9 mouse cellular contexts compared by ENCODE assay signal in genomic region chr5:115799016-115799894, GRCm38 (mm10). TPM values are rescaled to one million over a fixed set of nuclear protein-coding genes. Genes with fewer than 3 reads are reported as not detected.
DNase-seq lines count a peak whose midpoint lies in the region; ATAC-seq and TF ChIP-seq lines count a peak whose summit lies in the region.
"Had no signal": no experiment of that assay in that cellular context is flagged by ENCODE, and none has a peak within 500 bp of the region (broad histone marks: within the 10 kb centered on the region; RNA-seq: fewer than 3 reads in every experiment).

No protein-coding gene starts in this region.

- no peak for TF ChIP-seq POLR2A in liver, adult 2 months (IDR thresholded peaks at IDR 0.05; ENCODE audit: extremely low read depth, insufficient read depth, low read length)

- no peak for TF ChIP-seq CTCF in liver, adult 2 months (IDR thresholded peaks at IDR 0.05; ENCODE audit: low read depth, low read length)
- TF ChIP-seq CTCF in heart, postnatal 0 days (IDR thresholded peaks at IDR 0.05; ENCODE audit: low read depth): no peak

- H3K9me3 ChIP-seq in heart, postnatal 0 days (replicated peaks; ENCODE audit: control insufficient read depth, low read length): no peaks in the 10 kb centered on the region
- H3K9me3 ChIP-seq in megakaryocyte, embryonic 14.5 days: peaks cover 14% of the 10 kb centered on the region
- H3K9me3 ChIP-seq: neural tube, embryonic 13.5 days had no signal

- peak overlapping the region; percentile 49; the same call in 1 of the 2 replicates for H3K9ac ChIP-seq in liver, adult 2 months (ENCODE audit: low read depth, low read length)
- no peak overlapping the region for H3K9ac ChIP-seq in heart, postnatal 0 days (replicated peaks; ENCODE audit: low read depth, low read length)
- H3K9ac ChIP-seq: neural tube, embryonic 13.5 days had no signal

- 17% methylated on average over 15 of the region's 15 CpGs for WGBS in liver, adult 2 months
- WGBS in heart, postnatal 0 days: 41% methylated on average over 15 of the region's 15 CpGs

- H3K4me1 ChIP-seq in liver, adult 2 months (ENCODE audit: control insufficient read depth, insufficient read depth, low read length): peaks cover 2% of the 10 kb centered on the region; the same call in 1 of the 2 replicates
- H3K4me1 ChIP-seq in heart, postnatal 0 days (ENCODE audit: control insufficient read depth, insufficient read depth): no peaks in the 10 kb centered on the region
- H3K4me1 ChIP-seq in megakaryocyte, embryonic 14.5 days: peaks cover 12% of the 10 kb centered on the region

- DNase-seq in CD4-positive, CD25-positive, alpha-beta regulatory T cell, adult 2 months (ENCODE audit: low read depth, low spot score): peak; percentile 37
- DNase-seq in liver, adult 2 months (ENCODE audit: extremely low read depth, low read depth, low spot score): peak; percentile 28
- no peak for DNase-seq in liver
- DNase-seq in heart, postnatal 0 days (ENCODE audit: low spot score): no peak
- DNase-seq in urinary bladder, postnatal 36 days (ENCODE audit: low spot score in 2 of 2): no peak
- no peak for DNase-seq in layer of hippocampus, adult 8-10 months (ENCODE audit: low spot score in 2 of 2)

- H3K4me2 ChIP-seq in heart, postnatal 0 days (ENCODE audit: low read depth, low read length): peak overlapping the region; percentile 47
- H3K4me2 ChIP-seq: neural tube, embryonic 13.5 days had no signal

- TF ChIP-seq EP300 in heart, postnatal 0 days (IDR thresholded peaks at IDR 0.05; ENCODE audit: low read depth): no peak

- peak overlapping the region; percentile 55 for H3K4me3 ChIP-seq in liver, adult 2 months (ENCODE audit: insufficient read depth, low read depth, low read length)
- peak overlapping the region; percentile 33 for H3K4me3 ChIP-seq in heart, postnatal 0 days (ENCODE audit: low read depth, low read length)
- H3K4me3 ChIP-seq in megakaryocyte, embryonic 14.5 days (replicated peaks): peak overlapping the region; percentile 90
- H3K4me3 ChIP-seq: neural tube, embryonic 13.5 days had no signal

- no peaks in the 10 kb centered on the region for H3K36me3 ChIP-seq in liver, adult 2 months (ENCODE audit: control insufficient read depth, insufficient read depth, low read length)
- H3K36me3 ChIP-seq in heart, postnatal 0 days (replicated peaks; ENCODE audit: control insufficient read depth, insufficient read depth, low read length): no peaks in the 10 kb centered on the region
- H3K36me3 ChIP-seq in megakaryocyte, embryonic 14.5 days (replicated peaks; ENCODE audit: low read length): no peaks in the 10 kb centered on the region
- H3K36me3 ChIP-seq: neural tube, embryonic 13.5 days had no signal

- H3K27ac ChIP-seq in liver, adult 2 months (replicated peaks; ENCODE audit: insufficient read depth, low read depth, low read length): no peak overlapping the region
- H3K27ac ChIP-seq in heart, postnatal 0 days (ENCODE audit: low read depth): no peak overlapping the region
- H3K27ac ChIP-seq: neural tube, embryonic 13.5 days had no signal

- ATAC-seq in CD4-positive, CD25-positive, alpha-beta regulatory T cell, adult 4 months: no peak
- no peak for ATAC-seq in heart, postnatal 0 days (ENCODE audit: insufficient read depth, low read depth)

- H3K27me3 ChIP-seq in liver, adult 2 months (ENCODE audit: control insufficient read depth, insufficient read depth, low read length): no peaks in the 10 kb centered on the region
- no peaks in the 10 kb centered on the region for H3K27me3 ChIP-seq in heart, postnatal 0 days (ENCODE audit: control insufficient read depth, insufficient read depth, low read length)
- peaks cover 3% of the 10 kb centered on the region for H3K27me3 ChIP-seq in megakaryocyte, embryonic 14.5 days (replicated peaks)
- H3K27me3 ChIP-seq: neural tube, embryonic 13.5 days had no signal

- H3K79me2 ChIP-seq in liver, adult 2 months (ENCODE audit: control insufficient read depth, insufficient read depth, low read length): no peaks in the 10 kb centered on the region

RNA-seq across cellular contexts. Expression of gene Cit, which starts 45.8 kb away (rescaled TPM):
- polyA plus RNA-seq in CD4-positive, CD25-positive, alpha-beta regulatory T cell, adult 4 months (2017; shearing (Covaris generic)): 1 to 10 TPM; 3.8 to 4.9 TPM
- 0.74 and 1.3 TPM in 2 replicates for total RNA-seq in liver, adult 2 months (2014; rRNA removed)
- polyA plus RNA-seq in liver, adult 2 months (2012; rRNA removed): 0.22 and 0.43 TPM in 2 replicates
- total RNA-seq in heart, postnatal 0 days (2014; rRNA removed; ENCODE audit: low replicate concordance): 11.5 and 17.4 TPM in 2 replicates
- 4.1 and 4.9 TPM in 2 replicates for polyA plus RNA-seq in heart, postnatal 0 days (2015; fragmentation: Nextera tagmentation; extraction: Ambion mirVana)
- polyA plus RNA-seq in megakaryocyte, embryonic 14.5 days (2012; ENCODE audit: insufficient read depth, low replicate concordance): 6.7 and 7.3 TPM in 2 replicates
- total RNA-seq in layer of hippocampus, adult 8-10 months (2022): 10 to 100 TPM; 73.2 to 96.9 (median 79.2) TPM

Comparison
In these comparisons a context has a peak if more than half of its experiments do, and no peak if none do; other contexts are left out.
1. DNase-seq: peak in CD4-positive, CD25-positive, alpha-beta regulatory T cell, adult 2 months (single experiment) and liver, adult 2 months (single experiment); none in liver (single experiment), heart, postnatal 0 days (single experiment), urinary bladder, postnatal 36 days (0 of 2) and layer of hippocampus, adult 8-10 months (0 of 2).
2. H3K4me3 ChIP-seq: peak in every context shown above with its lines; median percentile 90 in megakaryocyte, embryonic 14.5 days; 55 in liver, adult 2 months; 33 in heart, postnatal 0 days.